Mouse (Mus musculus): ENCODE results near the gene Mtr. TPM values are rescaled to one million over a fixed set of nuclear protein-coding genes. Genes with fewer than 3 reads are reported as not detected.

The Mtr gene
- polyA plus RNA-seq, 1 experiment: 36.0 TPM

DNA sequence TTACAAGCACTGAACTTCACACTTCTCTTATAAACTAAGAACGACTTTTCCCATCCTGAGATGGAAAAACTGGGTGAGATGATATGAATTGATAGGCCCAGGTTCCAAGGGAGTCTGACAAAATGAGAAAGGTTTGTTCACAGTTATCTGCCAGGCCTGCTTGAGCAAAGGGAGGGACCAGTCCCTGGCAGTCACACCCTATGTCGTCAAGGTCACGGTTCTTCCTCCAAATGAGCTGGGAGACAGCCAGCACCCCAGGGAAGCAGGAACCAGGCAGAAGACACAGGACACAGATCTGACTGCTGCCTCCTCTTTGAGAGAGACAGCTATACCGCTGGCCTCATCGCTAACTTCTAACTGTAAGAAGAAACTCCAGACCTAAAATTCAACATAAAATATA is 57.5 kb downstream of the Mtr start:
- peaks cover 8% of the 10 kb centered on the region for H3K36me3 ChIP-seq (ENCODE audit: control insufficient read depth, insufficient read depth, low read length, poor library complexity, severe bottlenecking)
- H3K27ac ChIP-seq (ENCODE audit: insufficient read depth, low read length): no peak overlapping the region
- TF ChIP-seq POLR2A (IDR thresholded peaks at IDR 0.05; ENCODE audit: insufficient read depth, low read length) (no peak), CTCF (IDR thresholded peaks at IDR 0.05; ENCODE audit: low read depth, low read length) (no peak), EP300 (IDR thresholded peaks at IDR 0.05; ENCODE audit: insufficient read depth, low read depth, low read length) (no peak)
- no peaks in the 10 kb centered on the region for H3K9me3 ChIP-seq (replicated peaks; ENCODE audit: control insufficient read depth, insufficient read depth, low read length, poor library complexity, severe bottlenecking)
- no peak overlapping the region for H3K9ac ChIP-seq (ENCODE audit: low read depth, poor library complexity, severe bottlenecking)
- H3K4me3 ChIP-seq (ENCODE audit: low read depth, low read length): no peak overlapping the region
- no peaks in the 10 kb centered on the region for H3K4me1 ChIP-seq (ENCODE audit: control insufficient read depth, insufficient read depth, low read length)
- no peaks in the 10 kb centered on the region for H3K27me3 ChIP-seq (ENCODE audit: control insufficient read depth, insufficient read depth, low read length, poor library complexity, severe bottlenecking)

DNA sequence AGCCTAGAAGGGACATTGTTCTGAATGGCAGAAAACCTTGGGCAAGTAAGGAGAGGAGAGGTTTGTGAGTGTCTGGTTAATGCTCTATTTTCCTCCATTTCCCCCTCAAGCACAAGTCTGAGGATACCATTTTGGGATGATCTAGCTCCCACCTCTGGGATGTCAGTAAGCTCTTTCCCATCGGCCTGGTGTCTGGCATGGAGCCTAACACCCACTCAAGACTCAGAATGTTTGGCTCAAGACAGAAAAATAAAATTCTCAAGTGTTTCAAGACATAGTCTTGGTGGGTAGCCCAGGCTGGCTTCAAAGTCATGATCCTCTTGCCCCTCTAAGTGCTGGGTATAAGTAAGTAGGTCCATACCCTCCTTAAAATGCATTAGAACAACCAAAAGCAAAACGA is 59.4 kb downstream of the Mtr start:
- no peak overlapping the region for H3K9ac ChIP-seq (ENCODE audit: low read depth, poor library complexity, severe bottlenecking)
- no peaks in the 10 kb centered on the region for H3K4me1 ChIP-seq (ENCODE audit: control insufficient read depth, insufficient read depth, low read length)
- TF ChIP-seq CTCF (IDR thresholded peaks at IDR 0.05; ENCODE audit: low read depth, low read length) (no peak), POLR2A (IDR thresholded peaks at IDR 0.05; ENCODE audit: insufficient read depth, low read length) (no peak), EP300 (IDR thresholded peaks at IDR 0.05; ENCODE audit: insufficient read depth, low read depth, low read length) (no peak)
- H3K36me3 ChIP-seq (ENCODE audit: control insufficient read depth, insufficient read depth, low read length, poor library complexity, severe bottlenecking): peaks cover 5% of the 10 kb centered on the region; the same call in 1 of the 2 replicates
- H3K27ac ChIP-seq (ENCODE audit: insufficient read depth, low read length): no peak overlapping the region
- no peaks in the 10 kb centered on the region for H3K9me3 ChIP-seq (replicated peaks; ENCODE audit: control insufficient read depth, insufficient read depth, low read length, poor library complexity, severe bottlenecking)
- H3K4me3 ChIP-seq (ENCODE audit: low read depth, low read length): no peak overlapping the region
- no peaks in the 10 kb centered on the region for H3K27me3 ChIP-seq (ENCODE audit: control insufficient read depth, insufficient read depth, low read length, poor library complexity, severe bottlenecking)

DNA sequence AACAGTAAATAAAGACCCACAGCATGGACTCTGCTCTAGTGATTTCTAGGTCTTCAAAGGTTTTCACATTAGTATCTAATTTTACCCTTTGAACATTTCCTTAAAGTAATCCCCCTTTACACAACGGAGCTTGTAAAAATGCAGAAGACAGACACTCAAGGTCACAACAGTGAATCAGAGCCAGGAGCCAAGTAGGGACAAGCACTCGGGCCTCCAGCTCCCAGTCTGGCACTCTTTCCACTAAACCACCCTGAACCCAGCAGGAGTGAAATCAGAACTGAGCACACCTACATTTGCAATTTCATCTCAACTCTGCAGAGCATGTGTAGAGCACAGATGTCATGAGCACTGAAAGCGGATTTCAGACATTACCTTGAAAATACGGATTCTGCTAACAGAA is 61.1 kb downstream of the Mtr start:
- no peak for TF ChIP-seq POLR2A (IDR thresholded peaks at IDR 0.05; ENCODE audit: insufficient read depth, low read length)
- Histone ChIP-seq H3K27ac (ENCODE audit: insufficient read depth, low read length) (no peak overlapping the region), H3K4me1 (ENCODE audit: control insufficient read depth, insufficient read depth, low read length) (no peaks in the 10 kb centered on the region), H3K27me3 (ENCODE audit: control insufficient read depth, insufficient read depth, low read length, poor library complexity, severe bottlenecking) (no peaks in the 10 kb centered on the region), H3K9ac (ENCODE audit: low read depth, poor library complexity, severe bottlenecking) (no peak overlapping the region), H3K9me3 (replicated peaks; ENCODE audit: control insufficient read depth, insufficient read depth, low read length, poor library complexity, severe bottlenecking) (no peaks in the 10 kb centered on the region), H3K4me3 (ENCODE audit: low read depth, low read length) (no peak overlapping the region), H3K36me3 (ENCODE audit: control insufficient read depth, insufficient read depth, low read length, poor library complexity, severe bottlenecking) (peaks cover 5% of the 10 kb centered on the region; the same call in 1 of the 2 replicates)

DNA sequence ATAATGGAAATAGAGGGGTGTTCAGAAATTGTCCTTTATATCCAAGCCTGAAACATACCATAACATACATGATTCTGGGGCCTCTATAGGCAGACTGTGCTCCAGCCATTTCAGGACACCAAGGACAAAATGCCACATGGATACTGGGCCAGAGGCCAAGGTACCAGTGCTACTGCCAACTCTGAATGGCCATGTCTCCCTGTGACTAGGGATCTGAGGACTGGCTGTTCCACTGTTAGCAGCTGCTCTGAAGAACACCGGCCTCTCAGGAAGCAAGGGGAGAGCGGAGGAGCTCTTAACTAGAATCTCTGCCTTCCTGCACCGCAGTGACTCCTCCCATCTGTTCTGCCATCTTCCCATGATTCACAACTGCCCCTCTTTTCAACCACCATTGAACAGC is 61.9 kb downstream of the Mtr start:
- Histone ChIP-seq H3K4me1 (ENCODE audit: control insufficient read depth, insufficient read depth, low read length) (no peaks in the 10 kb centered on the region), H3K36me3 (ENCODE audit: control insufficient read depth, insufficient read depth, low read length, poor library complexity, severe bottlenecking) (peaks cover 5% of the 10 kb centered on the region; the same call in 1 of the 2 replicates), H3K27me3 (ENCODE audit: control insufficient read depth, insufficient read depth, low read length, poor library complexity, severe bottlenecking) (no peaks in the 10 kb centered on the region), H3K4me3 (ENCODE audit: low read depth, low read length) (no peak overlapping the region), H3K9me3 (replicated peaks; ENCODE audit: control insufficient read depth, insufficient read depth, low read length, poor library complexity, severe bottlenecking) (no peaks in the 10 kb centered on the region), H3K9ac (ENCODE audit: low read depth, poor library complexity, severe bottlenecking) (no peak overlapping the region), H3K27ac (ENCODE audit: insufficient read depth, low read length) (no peak overlapping the region)
- TF ChIP-seq CTCF (IDR thresholded peaks at IDR 0.05; ENCODE audit: low read depth, low read length) (no peak), POLR2A (IDR thresholded peaks at IDR 0.05; ENCODE audit: insufficient read depth, low read length) (no peak), EP300 (IDR thresholded peaks at IDR 0.05; ENCODE audit: insufficient read depth, low read depth, low read length) (no peak)

DNA sequence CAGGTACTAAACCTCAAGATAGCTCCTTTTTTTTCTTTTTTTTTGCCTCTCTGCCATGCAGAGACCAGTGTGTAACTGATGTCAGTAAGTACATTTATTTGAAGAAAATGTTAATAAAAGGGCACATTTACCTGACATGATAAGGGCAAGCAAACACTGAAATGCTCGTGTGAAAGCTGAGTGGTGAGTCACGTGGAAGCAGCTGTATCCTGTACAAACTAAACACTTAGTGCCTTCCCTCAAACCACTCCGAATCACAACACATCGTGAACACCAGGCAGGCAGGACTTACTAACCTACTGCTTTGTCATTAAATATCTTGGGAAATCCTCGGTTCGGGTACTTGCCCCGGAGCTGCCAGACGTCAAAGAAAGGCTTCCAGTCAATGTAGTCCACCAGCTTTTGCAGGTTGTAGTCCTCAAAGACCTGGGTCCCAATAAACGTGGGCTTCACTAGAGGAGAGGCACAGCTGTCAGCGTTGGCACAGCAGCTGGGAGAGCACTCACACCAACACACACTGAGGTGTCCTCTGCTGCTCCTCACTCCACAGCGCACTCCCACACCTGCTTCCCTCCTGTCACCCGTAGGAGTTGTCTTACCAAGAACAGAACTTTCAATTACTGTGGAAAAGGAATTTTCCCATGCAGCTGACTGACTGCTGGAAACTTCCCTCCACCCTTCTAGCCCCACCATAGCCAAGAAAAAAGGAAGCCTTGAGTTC is 62.8 kb downstream of the Mtr start:
- no peak overlapping the region for H3K27ac ChIP-seq (ENCODE audit: insufficient read depth, low read length)
- no peak overlapping the region for H3K4me3 ChIP-seq (ENCODE audit: low read depth, low read length)
- peaks cover 3% of the 10 kb centered on the region; the same call in 1 of the 2 replicates for H3K36me3 ChIP-seq (ENCODE audit: control insufficient read depth, insufficient read depth, low read length, poor library complexity, severe bottlenecking)
- H3K27me3 ChIP-seq (ENCODE audit: control insufficient read depth, insufficient read depth, low read length, poor library complexity, severe bottlenecking): no peaks in the 10 kb centered on the region
- TF ChIP-seq POLR2A (IDR thresholded peaks at IDR 0.05; ENCODE audit: insufficient read depth, low read length): no peak
- no peak for TF ChIP-seq CTCF (IDR thresholded peaks at IDR 0.05; ENCODE audit: low read depth, low read length)
- no peak for TF ChIP-seq EP300 (IDR thresholded peaks at IDR 0.05; ENCODE audit: insufficient read depth, low read depth, low read length)
- no peaks in the 10 kb centered on the region for H3K9me3 ChIP-seq (replicated peaks; ENCODE audit: control insufficient read depth, insufficient read depth, low read length, poor library complexity, severe bottlenecking)
- no peak overlapping the region for H3K9ac ChIP-seq (ENCODE audit: low read depth, poor library complexity, severe bottlenecking)
- no peaks in the 10 kb centered on the region for H3K4me1 ChIP-seq (ENCODE audit: control insufficient read depth, insufficient read depth, low read length)

DNA sequence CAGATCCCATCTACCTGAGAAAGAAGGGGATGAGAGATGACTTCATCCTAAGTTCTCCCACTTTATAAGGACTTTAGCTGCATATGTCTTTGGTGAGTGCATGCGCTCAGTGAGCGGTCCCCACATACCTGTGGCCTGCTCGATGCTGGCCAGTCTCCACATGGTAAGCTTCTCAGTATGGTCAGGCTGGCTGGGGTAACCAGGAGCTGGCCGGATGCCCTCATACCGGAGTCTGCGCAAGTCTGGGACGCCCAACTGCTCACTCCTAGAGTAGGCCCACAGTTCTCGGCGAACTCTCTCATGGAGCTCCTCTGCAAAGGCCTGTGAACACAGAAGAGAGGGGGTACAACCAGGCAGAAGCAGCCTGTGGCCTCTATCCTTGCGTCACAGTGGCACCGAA is 68.7 kb downstream of the Mtr start:
- no peaks in the 10 kb centered on the region for H3K27me3 ChIP-seq (ENCODE audit: control insufficient read depth, insufficient read depth, low read length, poor library complexity, severe bottlenecking)
- H3K9me3 ChIP-seq (replicated peaks; ENCODE audit: control insufficient read depth, insufficient read depth, low read length, poor library complexity, severe bottlenecking): no peaks in the 10 kb centered on the region
- H3K27ac ChIP-seq (ENCODE audit: insufficient read depth, low read length): no peak overlapping the region
- no peak overlapping the region for H3K4me3 ChIP-seq (ENCODE audit: low read depth, low read length)
- TF ChIP-seq EP300 (IDR thresholded peaks at IDR 0.05; ENCODE audit: insufficient read depth, low read depth, low read length): no peak
- TF ChIP-seq POLR2A (IDR thresholded peaks at IDR 0.05; ENCODE audit: insufficient read depth, low read length): no peak
- TF ChIP-seq CTCF (IDR thresholded peaks at IDR 0.05; ENCODE audit: low read depth, low read length): no peak
- no peak overlapping the region for H3K9ac ChIP-seq (ENCODE audit: low read depth, poor library complexity, severe bottlenecking)
- no peaks in the 10 kb centered on the region for H3K4me1 ChIP-seq (ENCODE audit: control insufficient read depth, insufficient read depth, low read length)
- H3K36me3 ChIP-seq (ENCODE audit: control insufficient read depth, insufficient read depth, low read length, poor library complexity, severe bottlenecking): 0 out of 2 replicates have a peak, but pooled peaks cover 5% of the 10 kb centered on the region

Data from ES-Bruce4 (cell line).